In genomic region chr11:53500569-53500968, GRCm38 (mm10) we compare ENCODE assay signal across 8 mouse cellular contexts. TPM values are rescaled to one million over a fixed set of nuclear protein-coding genes. Genes with fewer than 3 reads are reported as not detected.
DNase-seq lines count a peak whose midpoint lies in the region; ATAC-seq and TF ChIP-seq lines count a peak whose summit lies in the region.

No protein-coding gene starts in this region.

- H3K27ac ChIP-seq in forebrain, embryonic 12.5 days = no peak overlapping the region
- H3K27ac ChIP-seq in forebrain, embryonic 15.5 days (replicated peaks) = no peak overlapping the region
- H3K27ac ChIP-seq in MEL (ENCODE audit: control insufficient read depth, low read depth, low read length) = no peak overlapping the region

- no peak overlapping the region for H3K4me3 ChIP-seq in forebrain, embryonic 12.5 days (replicated peaks)
- no peak overlapping the region for H3K4me3 ChIP-seq in forebrain, embryonic 15.5 days
- H3K4me3 ChIP-seq in MEL (ENCODE audit: control insufficient read depth in 1 of 2, insufficient read depth in 1 of 2, low read depth in 2 of 2, low read length in 2 of 2) = no peak overlapping the region

- TF ChIP-seq RAD21 in MEL (IDR thresholded peaks at IDR 0.05; ENCODE audit: low read depth, low read length) = no peak

- no peak for ATAC-seq in forebrain, embryonic 12.5 days (ENCODE audit: low FRiP score)
- ATAC-seq in forebrain, embryonic 15.5 days (replicated peaks) = no peak

- no peak for TF ChIP-seq CTCF in MEL (IDR thresholded peaks at IDR 0.05 in 2 of 3, conservative IDR thresholded peaks at IDR 0.05 in 1 of 3; ENCODE audit: control insufficient read depth in 1 of 3, insufficient read depth in 1 of 3, low read depth in 2 of 3, low read length in 3 of 3, poor library complexity in 1 of 3, severe bottlenecking in 1 of 3)

- no peaks in the 10 kb centered on the region for H3K36me3 ChIP-seq in forebrain, embryonic 12.5 days (replicated peaks)
- no peaks in the 10 kb centered on the region for H3K36me3 ChIP-seq in forebrain, embryonic 15.5 days
- peaks cover 0 to 9% of the 10 kb centered on the region in 2 experiments; a peak in 2 of 4 replicates for H3K36me3 ChIP-seq in MEL (ENCODE audit: control insufficient read depth in 1 of 2, insufficient read depth in 2 of 2, low read length in 2 of 2)

- TF ChIP-seq POLR2A in MEL (IDR thresholded peaks at IDR 0.05; ENCODE audit: control insufficient read depth in 1 of 2, insufficient read depth in 1 of 2, low read depth in 1 of 2, low read length in 2 of 2, poor library complexity in 1 of 2) = no peak

- H3K79me2 ChIP-seq in MEL (ENCODE audit: control insufficient read depth, insufficient read depth, low read length, poor library complexity) = no peaks in the 10 kb centered on the region

- DNase-seq in MEL (ENCODE audit: low read depth, low spot score) = peak; percentile 57
- peak; percentile 24 for DNase-seq in gonadal fat pad, adult 2 months (ENCODE audit: low read depth)
- DNase-seq in lung, adult 18-20 months = peak; percentile 85 to 89
- no peak for DNase-seq in cerebellum, adult 18-20 months
- DNase-seq in cerebellum, adult 11-12 months = no peak
- DNase-seq in adrenal gland, adult 18-20 months (ENCODE audit: low spot score in 2 of 2) = no peak

- no peak overlapping the region for H3K9ac ChIP-seq in forebrain, embryonic 12.5 days
- no peak overlapping the region for H3K9ac ChIP-seq in forebrain, embryonic 15.5 days (replicated peaks)
- no peak overlapping the region for H3K9ac ChIP-seq in MEL (ENCODE audit: control insufficient read depth, low read depth, low read length, poor library complexity, severe bottlenecking)

- peak overlapping the region; percentile 27 for H3K4me2 ChIP-seq in forebrain, embryonic 12.5 days
- H3K4me2 ChIP-seq in forebrain, embryonic 15.5 days (replicated peaks) = no peak overlapping the region

- WGBS in forebrain, embryonic 12.5 days = 6% methylated on average over 11 of the region's 11 CpGs
- 9% methylated on average over 11 of the region's 11 CpGs for WGBS in forebrain, embryonic 15.5 days

- H3K9me3 ChIP-seq in forebrain, embryonic 12.5 days = no peaks in the 10 kb centered on the region
- H3K9me3 ChIP-seq in forebrain, embryonic 15.5 days = no peaks in the 10 kb centered on the region
- H3K9me3 ChIP-seq in MEL (replicated peaks; ENCODE audit: insufficient read depth, low read length) = no peaks in the 10 kb centered on the region

- TF ChIP-seq EP300 in MEL (IDR thresholded peaks at IDR 0.05; ENCODE audit: low read depth in 1 of 2, low read length in 2 of 2) = 0 out of 4 replicates have a peak, but pooled peaks of 1 of the 2 experiments have one; percentile 21

- H3K27me3 ChIP-seq in forebrain, embryonic 12.5 days = peaks cover 22% of the 10 kb centered on the region
- H3K27me3 ChIP-seq in forebrain, embryonic 15.5 days = no peaks in the 10 kb centered on the region
- H3K27me3 ChIP-seq in MEL (ENCODE audit: control insufficient read depth in 1 of 2, insufficient read depth in 2 of 2, low read length in 2 of 2) = no peaks in the 10 kb centered on the region

- peaks cover 15% of the 10 kb centered on the region for H3K4me1 ChIP-seq in forebrain, embryonic 12.5 days
- peaks cover 24% of the 10 kb centered on the region for H3K4me1 ChIP-seq in forebrain, embryonic 15.5 days
- peaks cover 5 to 6% of the 10 kb centered on the region in 2 experiments; a peak in 2 of 4 replicates for H3K4me1 ChIP-seq in MEL (ENCODE audit: control insufficient read depth in 1 of 2, insufficient read depth in 2 of 2, low read length in 2 of 2)

TF ChIP-seq in MEL, 35 proteins besides CTCF, POLR2A, EP300 and RAD21:
- TF ChIP-seq BHLHE40 (IDR thresholded peaks at IDR 0.05; ENCODE audit: borderline replicate concordance, low read depth, low read length) (no peak), ZKSCAN1 (IDR thresholded peaks at IDR 0.05; ENCODE audit: low read depth, low read length) (no peak), ZMIZ1 (IDR thresholded peaks at IDR 0.05; ENCODE audit: low read depth, low read length) (no peak), NELFE (IDR thresholded peaks at IDR 0.05; ENCODE audit: low read depth, low read length) (no peak), SIN3A (IDR thresholded peaks at IDR 0.05; ENCODE audit: low read length) (no peak), TBP (IDR thresholded peaks at IDR 0.05; ENCODE audit: low read depth, low read length) (no peak), NRF1 (IDR thresholded peaks at IDR 0.05; ENCODE audit: insufficient read depth, low read depth, low read length, poor library complexity, severe bottlenecking) (no peak), UBTF (IDR thresholded peaks at IDR 0.05; ENCODE audit: borderline replicate concordance, insufficient read depth, low read depth, low read length) (no peak)

RNA-seq across cellular contexts. Expression of gene Sept8, which starts 18.5 kb away (rescaled TPM):
- polyA plus RNA-seq in forebrain, embryonic 12.5 days (2016; fragmentation: Nextera tagmentation; extraction: Ambion mirVana) = 22.5 and 23.7 TPM in 2 replicates
- 21.6 and 23.1 TPM in 2 replicates for polyA plus RNA-seq in forebrain, embryonic 15.5 days (2015; fragmentation: Nextera tagmentation; extraction: Ambion mirVana)
- 199 and 278 TPM in 2 replicates for total RNA-seq in MEL (2012; rRNA removed)
- polyA plus RNA-seq in MEL (2012; ENCODE audit: insufficient read depth in 1 of 2, insufficient read length in 2 of 2, low read depth in 1 of 2, low replicate concordance in 2 of 2, missing spikeins in 1 of 2) = 100 to 1,000 TPM; 196 to 294 TPM
- polyA plus RNA-seq in gonadal fat pad, adult 2 months (2012; rRNA removed) = 24.9 and 27.7 TPM in 2 replicates
- total RNA-seq in adrenal gland, adult 18-20 months (2021) = 10 to 100 TPM; 28.9 to 32.1 TPM

RNA-seq across cellular contexts. Expression of gene Sowaha, which starts 20.5 kb away (rescaled TPM):
- 1.1 and 1.6 TPM in 2 replicates for polyA plus RNA-seq in forebrain, embryonic 12.5 days (2016; fragmentation: Nextera tagmentation; extraction: Ambion mirVana)
- polyA plus RNA-seq in forebrain, embryonic 15.5 days (2015; fragmentation: Nextera tagmentation; extraction: Ambion mirVana) = 1.8 and 1.9 TPM in 2 replicates
- not detected in 2 replicates for total RNA-seq in MEL (2012; rRNA removed)
- polyA plus RNA-seq in MEL (2012; ENCODE audit: insufficient read depth in 1 of 2, insufficient read length in 2 of 2, low read depth in 1 of 2, low replicate concordance in 2 of 2, missing spikeins in 1 of 2) = not detected
- polyA plus RNA-seq in gonadal fat pad, adult 2 months (2012; rRNA removed) = 0.15 and 0.19 TPM in 2 replicates
- under 1 TPM; 0.19 to 0.30 TPM for total RNA-seq in adrenal gland, adult 18-20 months (2021)

RNA-seq across cellular contexts. Expression of gene Gm9945, which starts 20.6 kb away (rescaled TPM):
- polyA plus RNA-seq in forebrain, embryonic 12.5 days (2016; fragmentation: Nextera tagmentation; extraction: Ambion mirVana) = 0.29 TPM in 1 of 2 replicates, not detected in the other
- 0.50 TPM in 1 of 2 replicates, not detected in the other for polyA plus RNA-seq in forebrain, embryonic 15.5 days (2015; fragmentation: Nextera tagmentation; extraction: Ambion mirVana)
- total RNA-seq in MEL (2012; rRNA removed) = not detected in 2 replicates
- polyA plus RNA-seq in MEL (2012; ENCODE audit: insufficient read depth in 1 of 2, insufficient read length in 2 of 2, low read depth in 1 of 2, low replicate concordance in 2 of 2, missing spikeins in 1 of 2) = not detected
- polyA plus RNA-seq in gonadal fat pad, adult 2 months (2012; rRNA removed) = not detected in 2 replicates
- total RNA-seq in adrenal gland, adult 18-20 months (2021) = not detected

RNA-seq across cellular contexts. Expression of gene Gm9837, which starts 30.3 kb away (rescaled TPM):
- polyA plus RNA-seq in forebrain, embryonic 12.5 days (2016; fragmentation: Nextera tagmentation; extraction: Ambion mirVana) = not detected in 2 replicates
- polyA plus RNA-seq in forebrain, embryonic 15.5 days (2015; fragmentation: Nextera tagmentation; extraction: Ambion mirVana) = not detected in 2 replicates
- total RNA-seq in MEL (2012; rRNA removed) = not detected in 2 replicates
- not detected for polyA plus RNA-seq in MEL (2012; ENCODE audit: insufficient read depth in 1 of 2, insufficient read length in 2 of 2, low read depth in 1 of 2, low replicate concordance in 2 of 2, missing spikeins in 1 of 2)
- polyA plus RNA-seq in gonadal fat pad, adult 2 months (2012; rRNA removed) = not detected in 2 replicates
- total RNA-seq in adrenal gland, adult 18-20 months (2021) = not detected

RNA-seq across cellular contexts. Expression of gene Shroom1, which starts 43.6 kb away (rescaled TPM):
- polyA plus RNA-seq in forebrain, embryonic 12.5 days (2016; fragmentation: Nextera tagmentation; extraction: Ambion mirVana) = 1.8 and 2.0 TPM in 2 replicates
- polyA plus RNA-seq in forebrain, embryonic 15.5 days (2015; fragmentation: Nextera tagmentation; extraction: Ambion mirVana) = 1.6 and 2.3 TPM in 2 replicates
- total RNA-seq in MEL (2012; rRNA removed) = not detected in 2 replicates
- under 1 TPM in 1 of 2 experiments, not detected in 1; 0.19 TPM for polyA plus RNA-seq in MEL (2012; ENCODE audit: insufficient read depth in 1 of 2, insufficient read length in 2 of 2, low read depth in 1 of 2, low replicate concordance in 2 of 2, missing spikeins in 1 of 2)
- polyA plus RNA-seq in gonadal fat pad, adult 2 months (2012; rRNA removed) = 12.6 and 12.8 TPM in 2 replicates
- 10 to 100 TPM in 1 of 2 experiments, 1 to 10 TPM in 1; 3.7 to 10.9 TPM for total RNA-seq in adrenal gland, adult 18-20 months (2021)

Comparison
In these comparisons a context has a peak if more than half of its experiments do, and no peak if none do; other contexts are left out.
1. DNase-seq: peak in MEL (single experiment), gonadal fat pad, adult 2 months (single experiment) and lung, adult 18-20 months (2 of 2); none in cerebellum, adult 18-20 months (0 of 2), cerebellum, adult 11-12 months (single experiment) and adrenal gland, adult 18-20 months (0 of 2).